Mouse (Mus musculus) midbrain, embryonic 13.5 days (tissue): ENCODE results near the gene Dnah14. TPM values are rescaled to one million over a fixed set of nuclear protein-coding genes. Genes with fewer than 3 reads are reported as not detected.

ENCODE experiments used
- ATAC-seq: fragments of 200-750 bp; cut with Nextera tagmentation; 2 replicates; pipeline ENCODE4 v1.8.0; 2017; ENCODE audit warnings: mild to moderate bottlenecking, moderate TSS enrichment, moderate library complexity
- H3K27ac ChIP-seq: fragments of 300-500 bp; sonication (generic); 2 replicates; pipeline ENCODE4 v1.5.1; 2015; ENCODE audit warnings: inconsistent platforms, mild to moderate bottlenecking, moderate library complexity
- H3K27me3 ChIP-seq: fragments of 300-500 bp; sonication (generic); 2 replicates; pipeline ENCODE4 v1.6.1; 2015; ENCODE audit warnings: mild to moderate bottlenecking, inconsistent platforms
- H3K36me3 ChIP-seq: fragments of 300-500 bp; sonication (generic); 2 replicates; pipeline ENCODE4 v1.6.1; 2015; ENCODE audit warnings: mild to moderate bottlenecking, inconsistent platforms
- H3K4me1 ChIP-seq: fragments of 300-500 bp; sonication (generic); replicated peaks from 2 replicates; pipeline ENCODE4 v1.6.1; 2015; ENCODE audit warnings: inconsistent platforms
- H3K4me2 ChIP-seq: fragments of 300-500 bp; sonication (generic); replicated peaks from 2 replicates; pipeline ENCODE4 v1.6.1; 2015; ENCODE audit warnings: moderate library complexity, mild to moderate bottlenecking, inconsistent platforms
- H3K4me3 ChIP-seq: fragments of 300-500 bp; sonication (generic); replicated peaks from 2 replicates; pipeline ENCODE4 v1.5.1; 2015; ENCODE audit warnings: mild to moderate bottlenecking, inconsistent platforms
- H3K9ac ChIP-seq: fragments of 300-500 bp; sonication (generic); replicated peaks from 2 replicates; pipeline ENCODE4 v1.6.1; 2015; ENCODE audit warnings: mild to moderate bottlenecking, inconsistent platforms
- H3K9me3 ChIP-seq: fragments of 300-500 bp; sonication (generic); 2 replicates; pipeline ENCODE4 v1.6.1; 2016; ENCODE audit warnings: mild to moderate bottlenecking, inconsistent platforms
- WGBS: fragments of 180-500 bp; shearing (Covaris S2); methylation state at CpG from one replicate; pipeline ENCODE4 v1.1.7; 2015; 5-methylcytosine and 5-hydroxymethylcytosine counted together
- polyA plus RNA-seq: library from polyadenylated mRNA; unstranded; fragments of >200 nt; fragmentation: Nextera tagmentation; extraction: Ambion mirVana; gene quantifications from 2 replicates; pipeline ENCODE4 v1.2.1, GENCODE M21; 2015

Dnah14 gene
- polyA plus RNA-seq, 1 experiment from 2014 or later: 0.73 TPM

DNA sequence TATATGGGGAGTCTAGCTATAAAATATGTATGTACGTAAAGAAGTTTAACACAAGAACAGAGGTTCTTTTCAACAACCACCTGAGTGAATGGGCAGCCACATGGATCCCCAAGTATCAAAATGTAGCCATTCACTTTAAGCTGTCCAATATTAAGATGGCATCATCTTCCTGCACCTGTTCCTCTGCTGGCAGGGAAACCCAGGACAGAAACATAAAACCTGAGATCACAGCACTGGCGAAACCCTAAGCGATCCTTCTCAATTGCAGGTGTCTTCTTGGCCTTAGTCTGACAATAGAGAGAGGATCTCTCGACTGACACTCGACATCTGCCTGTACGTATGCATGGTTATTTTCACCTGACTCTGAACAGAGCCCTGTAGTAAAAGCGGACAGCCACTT, 250.4 kb downstream of the Dnah14 start:
- Histone ChIP-seq H3K27ac (no peak overlapping the region), H3K9me3 (no peaks in the 10 kb centered on the region), H3K4me1 (no peaks in the 10 kb centered on the region), H3K4me2 (no peak overlapping the region), H3K4me3 (no peak overlapping the region), H3K9ac (no peak overlapping the region), H3K27me3 (no peaks in the 10 kb centered on the region), H3K36me3 (peaks cover 91% of the 10 kb centered on the region)
- ATAC-seq: no peak
- 95% methylated on average over 7 of the region's 7 CpGs for WGBS

DNA sequence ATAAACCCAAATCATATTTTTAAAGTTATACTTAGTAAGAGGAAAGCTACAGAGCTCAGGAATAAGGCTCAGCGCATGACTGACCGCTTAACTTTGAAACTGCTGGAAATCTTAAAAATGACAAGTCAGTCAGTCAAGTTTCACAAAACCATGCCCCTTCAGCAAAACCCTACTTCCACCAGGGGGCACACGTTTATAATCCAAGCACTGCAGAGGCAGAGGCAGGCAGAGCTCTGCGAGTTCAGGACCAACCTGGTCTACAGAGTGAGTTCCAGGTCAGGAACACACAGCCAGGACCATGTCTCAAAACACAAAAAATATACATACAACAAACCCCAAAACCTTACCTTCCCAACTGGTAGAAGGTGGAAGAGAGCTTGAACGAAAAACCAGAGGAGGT, 252.0 kb downstream of the Dnah14 start:
- Histone ChIP-seq H3K4me2 (no peak overlapping the region), H3K9ac (no peak overlapping the region), H3K4me1 (no peaks in the 10 kb centered on the region), H3K4me3 (no peak overlapping the region), H3K27ac (no peak overlapping the region), H3K36me3 (peaks cover 94% of the 10 kb centered on the region), H3K27me3 (no peaks in the 10 kb centered on the region), H3K9me3 (no peaks in the 10 kb centered on the region)
- no peak for ATAC-seq
- 96% methylated on average over 5 of the region's 5 CpGs for WGBS

DNA sequence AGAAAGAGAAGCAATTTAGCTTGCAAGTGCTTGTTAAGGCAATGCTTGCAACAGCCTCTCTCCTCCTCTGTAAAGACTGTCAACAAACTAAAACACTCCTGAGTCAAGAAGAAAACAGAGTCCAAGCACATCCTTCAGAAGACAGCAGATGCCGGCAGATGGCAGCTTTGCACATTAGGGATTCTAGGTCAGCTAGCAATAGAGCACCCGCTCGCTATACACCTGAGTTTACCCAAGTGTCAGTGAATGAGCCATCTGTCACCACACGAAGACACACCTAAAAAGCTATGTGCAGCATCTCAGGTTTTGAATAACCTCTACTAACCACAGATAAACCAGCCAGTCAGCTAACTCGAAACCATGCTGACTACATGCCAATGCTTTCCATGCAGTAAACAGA, 256.4 kb downstream of the Dnah14 start:
- Histone ChIP-seq H3K27me3 (no peaks in the 10 kb centered on the region), H3K4me2 (no peak overlapping the region), H3K4me1 (no peaks in the 10 kb centered on the region), H3K4me3 (no peak overlapping the region), H3K9me3 (no peaks in the 10 kb centered on the region), H3K36me3 (peaks cover 86% of the 10 kb centered on the region), H3K27ac (no peak overlapping the region), H3K9ac (no peak overlapping the region)
- 93% methylated on average over 5 of the region's 5 CpGs for WGBS
- no peak for ATAC-seq

DNA sequence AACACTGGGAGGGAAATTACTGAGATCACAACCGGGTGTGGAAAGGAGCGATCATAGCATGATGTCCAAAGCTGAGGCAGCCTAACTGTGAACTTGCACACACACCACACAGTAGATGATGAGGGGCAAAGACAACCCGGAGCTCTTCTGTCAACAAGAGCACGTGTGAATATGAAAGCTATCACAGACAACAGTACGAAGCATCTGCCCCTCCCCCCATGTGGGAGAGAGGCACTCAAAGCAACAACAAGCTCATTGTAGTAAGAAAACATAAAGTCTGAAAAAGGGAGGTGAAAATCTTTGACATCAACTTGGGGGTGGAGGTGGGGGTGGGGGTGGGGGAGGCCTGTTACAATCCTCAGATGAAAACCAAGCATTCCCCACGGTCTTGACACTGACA, 256.8 kb downstream of the Dnah14 start:
- H3K9me3 ChIP-seq: no peaks in the 10 kb centered on the region
- ATAC-seq: no peak
- 87% methylated on average over 6 of the region's 6 CpGs for WGBS
- no peaks in the 10 kb centered on the region for H3K27me3 ChIP-seq
- H3K4me2 ChIP-seq: no peak overlapping the region
- no peak overlapping the region for H3K27ac ChIP-seq
- no peak overlapping the region for H3K9ac ChIP-seq
- H3K4me3 ChIP-seq: no peak overlapping the region
- H3K4me1 ChIP-seq: 0 out of 2 replicates have a peak, but pooled peaks cover 2% of the 10 kb centered on the region
- peaks cover 82% of the 10 kb centered on the region for H3K36me3 ChIP-seq

GRCm38 (mm10) chr1:181838111-181838510, 261.8 kb downstream of the Dnah14 start:
- 91% methylated on average over 5 of the region's 5 CpGs for WGBS
- Histone ChIP-seq H3K9me3 (no peaks in the 10 kb centered on the region), H3K4me3 (no peak overlapping the region), H3K9ac (no peak overlapping the region), H3K4me1 (peaks cover 31% of the 10 kb centered on the region), H3K36me3 (peaks cover 33% of the 10 kb centered on the region), H3K27ac (no peak overlapping the region), H3K27me3 (no peaks in the 10 kb centered on the region), H3K4me2 (no peak overlapping the region)
- ATAC-seq: no peak

DNA sequence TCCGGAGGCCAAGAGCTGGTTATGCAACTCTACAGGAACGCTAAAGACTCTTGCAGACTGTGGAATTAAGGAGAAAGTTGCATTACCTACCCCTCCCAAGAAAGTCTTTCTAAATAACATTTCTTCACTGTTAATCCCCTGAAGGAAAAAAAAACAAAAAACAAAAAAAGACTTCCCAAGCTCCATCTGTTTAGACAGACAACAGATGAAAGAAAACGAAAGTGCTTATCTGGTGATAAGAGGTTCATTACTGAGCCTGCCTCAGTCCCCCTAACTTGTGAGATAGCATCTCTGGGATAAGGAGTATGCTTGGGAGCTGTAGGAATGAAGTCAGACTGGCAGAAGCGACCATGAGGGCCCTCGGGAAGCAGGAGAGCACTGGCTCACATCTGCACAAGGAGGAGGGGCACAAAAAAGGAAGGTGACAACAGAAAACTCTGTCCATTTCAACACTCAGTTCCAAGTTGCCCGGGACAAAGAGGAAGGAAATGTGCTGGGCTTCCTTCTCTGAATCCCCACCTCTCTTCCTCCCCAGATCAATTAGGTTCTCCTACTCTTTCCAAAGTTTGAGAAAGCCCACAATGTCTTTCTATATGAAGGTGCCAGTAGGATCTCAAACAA, 263.5 kb downstream of the Dnah14 start:
- Histone ChIP-seq H3K36me3 (peaks cover 20% of the 10 kb centered on the region), H3K4me3 (peak overlapping the region; percentile 23), H3K27ac (no peak overlapping the region), H3K9ac (peak overlapping the region; percentile 48), H3K4me1 (peaks cover 35% of the 10 kb centered on the region), H3K27me3 (peaks cover 5% of the 10 kb centered on the region), H3K4me2 (peak overlapping the region; percentile 89), H3K9me3 (no peaks in the 10 kb centered on the region)
- 15% methylated on average over 6 of the region's 6 CpGs for WGBS
- no peak for ATAC-seq

GRCm38 (mm10) chr1:181841396-181841795, 265.0 kb downstream of the Dnah14 start:
- peak overlapping the region; percentile 89 for H3K4me2 ChIP-seq
- H3K27ac ChIP-seq: peak overlapping the region; percentile 95
- H3K4me3 ChIP-seq: peak overlapping the region; percentile 93
- H3K9ac ChIP-seq: peak overlapping the region; percentile 93
- peaks cover 5% of the 10 kb centered on the region for H3K27me3 ChIP-seq
- H3K9me3 ChIP-seq: no peaks in the 10 kb centered on the region
- WGBS: 0% methylated on average over 16 of the region's 16 CpGs
- H3K36me3 ChIP-seq: peaks cover 5% of the 10 kb centered on the region
- H3K4me1 ChIP-seq: peaks cover 35% of the 10 kb centered on the region
- ATAC-seq: no peak; the same call in 1 of the 2 replicates

DNA sequence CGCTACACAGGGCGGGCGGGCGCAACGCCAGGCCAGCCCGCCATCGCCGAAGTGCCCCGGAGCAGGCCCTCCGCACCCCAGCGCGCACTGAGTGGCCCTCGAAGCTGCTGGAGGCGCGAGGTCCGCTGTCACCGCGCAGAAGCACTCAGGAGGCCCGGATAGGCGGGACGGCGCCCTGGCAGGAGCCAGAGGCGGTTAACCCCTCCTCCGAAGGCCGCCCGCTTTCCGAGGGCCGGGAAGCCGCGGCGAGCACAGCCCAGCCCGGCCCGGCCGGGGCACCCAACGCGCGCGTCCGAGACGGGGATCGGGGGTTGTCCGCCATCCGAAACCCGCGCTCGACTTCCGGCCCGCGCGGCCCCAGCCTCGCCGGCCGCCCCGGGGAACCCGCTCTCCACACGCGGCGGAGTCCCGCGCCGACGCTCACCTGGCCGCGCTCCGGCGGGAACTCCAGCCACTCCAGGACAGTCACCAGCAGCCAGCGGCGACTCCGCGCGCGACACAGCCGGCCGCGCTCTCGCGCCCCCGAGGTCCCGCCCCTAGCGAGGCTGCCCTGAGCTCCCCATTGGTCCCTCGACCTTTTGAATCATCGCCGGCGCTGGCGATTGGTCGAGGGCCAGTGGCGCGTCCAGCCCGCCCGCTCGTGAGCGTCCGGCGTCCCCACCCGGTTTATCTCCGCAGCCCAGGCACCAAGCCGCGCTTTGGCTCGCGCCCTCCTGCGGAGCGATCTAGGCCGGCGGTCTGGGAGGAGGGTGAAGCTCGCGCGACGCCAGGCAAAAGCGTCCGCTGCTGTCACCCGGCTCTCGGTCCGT, 265.7 kb downstream of the Dnah14 start:
- Histone ChIP-seq H3K4me1 (peaks cover 35% of the 10 kb centered on the region), H3K27me3 (peaks cover 5% of the 10 kb centered on the region), H3K9ac (peak overlapping the region; percentile 93), H3K27ac (peak overlapping the region; percentile 95), H3K4me2 (peak overlapping the region; percentile 89), H3K9me3 (no peaks in the 10 kb centered on the region), H3K36me3 (no peaks in the 10 kb centered on the region), H3K4me3 (peak overlapping the region; percentile 93)
- peak; percentile 97 for ATAC-seq
- WGBS: under 1% methylated on average over 109 of the region's 113 CpGs

GRCm38 (mm10) chr1:181842781-181843180, 266.4 kb downstream of the Dnah14 start, which contains the start of gene Lbr:
Gene Lbr, minus strand, starts transcription at chr1:181843046.
- H3K9me3 ChIP-seq: no peaks in the 10 kb centered on the region
- WGBS: under 1% methylated on average over 14 of the region's 14 CpGs
- ATAC-seq: no peak; the same call in 1 of the 2 replicates

DNA sequence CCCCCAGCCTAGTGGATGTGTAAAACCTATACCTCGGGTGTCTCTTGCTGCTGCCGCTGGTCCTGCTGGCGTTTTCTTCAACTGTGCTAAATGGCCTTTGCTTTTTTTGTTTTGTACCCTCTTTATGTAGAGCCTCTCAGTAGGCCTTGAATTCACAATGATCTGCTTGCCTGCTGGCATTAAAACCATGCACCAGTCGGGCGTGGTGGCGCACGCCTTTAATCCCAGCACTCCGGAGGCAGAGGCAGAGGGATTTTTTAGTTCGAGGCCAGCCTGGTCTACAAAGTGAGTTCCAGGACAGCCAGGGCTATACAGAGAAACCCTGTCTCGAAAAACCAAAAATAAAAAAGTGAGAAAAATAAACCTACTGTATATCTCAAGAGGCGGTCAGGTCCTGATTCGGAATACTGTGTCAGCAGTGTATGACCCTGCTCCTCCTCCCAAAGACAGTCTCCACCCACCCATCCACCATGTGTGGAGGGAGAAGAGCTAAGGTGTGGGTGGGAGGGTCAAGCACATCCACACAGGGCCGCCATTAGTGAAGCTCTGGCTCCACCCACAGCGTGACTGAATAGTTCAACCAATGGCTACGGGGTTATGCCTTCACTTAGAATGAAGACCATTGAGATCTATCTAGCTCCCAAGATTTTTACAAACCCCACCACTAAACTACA, 268.7 kb downstream of the Dnah14 start:
- Histone ChIP-seq H3K4me3 (no peak overlapping the region), H3K4me2 (no peak overlapping the region), H3K9ac (no peak overlapping the region), H3K4me1 (peaks cover 22% of the 10 kb centered on the region), H3K27me3 (peaks cover 5% of the 10 kb centered on the region), H3K9me3 (no peaks in the 10 kb centered on the region), H3K36me3 (no peaks in the 10 kb centered on the region), H3K27ac (no peak overlapping the region)
- no peak for ATAC-seq
- WGBS: 62% methylated on average over 15 of the region's 15 CpGs

More at GRCm38 (mm10) chr1:181842781-181843180, 266.4 kb downstream of the Dnah14 start, which contains the start of gene Lbr:
- H3K4me1 ChIP-seq: peaks cover 35% of the 10 kb centered on the region
- H3K27ac ChIP-seq: peak within 1 kb of the TSS; percentile 95
- H3K4me3 ChIP-seq: peak within 1 kb of the TSS; percentile 93
- peak within 1 kb of the TSS; percentile 89 for H3K4me2 ChIP-seq
- H3K9ac ChIP-seq: peak within 1 kb of the TSS; percentile 93
- no peaks in the 10 kb centered on the region for H3K36me3 ChIP-seq
- peaks cover 5% of the 10 kb centered on the region for H3K27me3 ChIP-seq

- H3K9me3 ChIP-seq: no peaks in the 10 kb centered on the region
These were observed 269.4 kb downstream of the Dnah14 start for GRCm38 (mm10) chr1:181845767-181846166.

DNA sequence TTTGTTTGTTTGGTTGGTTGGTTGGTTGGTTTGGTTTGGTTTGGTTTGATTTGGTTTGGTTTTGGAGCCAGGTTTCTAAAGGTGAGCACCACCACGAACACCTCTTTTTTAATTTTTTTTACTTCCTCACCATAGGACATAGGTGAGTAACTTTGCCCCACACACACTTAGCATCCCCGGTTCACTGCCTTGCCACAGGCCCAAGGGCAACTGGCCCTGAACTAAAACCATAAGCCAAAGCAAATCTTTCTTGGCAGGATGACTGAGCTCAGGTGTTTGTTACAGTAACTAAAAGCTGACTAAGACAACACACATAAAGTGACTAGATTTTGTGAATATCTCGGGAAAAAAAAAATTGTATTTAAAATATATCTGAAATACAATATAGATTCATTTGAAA, 271.0 kb downstream of the Dnah14 start:
- Histone ChIP-seq H3K9me3 (no peaks in the 10 kb centered on the region), H3K36me3 (no peaks in the 10 kb centered on the region), H3K4me3 (no peak overlapping the region), H3K27ac (no peak overlapping the region), H3K9ac (no peak overlapping the region), H3K4me2 (no peak overlapping the region), H3K27me3 (peaks cover 5% of the 10 kb centered on the region), H3K4me1 (peaks cover 9% of the 10 kb centered on the region)
- ATAC-seq: no peak
- 92% methylated on average over 3 of the region's 3 CpGs for WGBS

More at GRCm38 (mm10) chr1:181845767-181846166, 269.4 kb downstream of the Dnah14 start:
- Histone ChIP-seq H3K4me2 (no peak overlapping the region), H3K36me3 (no peaks in the 10 kb centered on the region), H3K9ac (no peak overlapping the region), H3K27ac (no peak overlapping the region), H3K27me3 (peaks cover 5% of the 10 kb centered on the region), H3K4me1 (peaks cover 15% of the 10 kb centered on the region), H3K4me3 (no peak overlapping the region)
- WGBS: 94% methylated on average over 3 of the region's 3 CpGs
- no peak for ATAC-seq
